Mouse (Mus musculus) heart, postnatal 36 days (tissue): ENCODE results near the gene Ccr3. TPM values are rescaled to one million over a fixed set of nuclear protein-coding genes. Genes with fewer than 3 reads are reported as not detected.
A peak's percentile ranks its signal among the peaks of the same experiment; 100 is the strongest.
"Not testable (repeated sequence)": the region's sequence is repeated elsewhere in the genome, so short reads cannot be mapped to it uniquely, and the experiment has no call there.

Experiments used
- DNase-seq, 2 experiments: peaks; one replicate each; pipeline ENCODE4 v3.0.0; 2021 to 2022
- intact Hi-C: fragments of 180-260 bp; cut with DNase I; formaldehyde crosslinking; loops from one replicate; pipeline ENCODE4 v1.15.1; 2025
- total RNA-seq, 2 experiments: library from RNA; stranded (reverse); gene quantifications; 2 replicates each; pipeline ENCODE4 v1.2.3; 2021

Ccr3 gene
- total RNA-seq, result not detected

DNA sequence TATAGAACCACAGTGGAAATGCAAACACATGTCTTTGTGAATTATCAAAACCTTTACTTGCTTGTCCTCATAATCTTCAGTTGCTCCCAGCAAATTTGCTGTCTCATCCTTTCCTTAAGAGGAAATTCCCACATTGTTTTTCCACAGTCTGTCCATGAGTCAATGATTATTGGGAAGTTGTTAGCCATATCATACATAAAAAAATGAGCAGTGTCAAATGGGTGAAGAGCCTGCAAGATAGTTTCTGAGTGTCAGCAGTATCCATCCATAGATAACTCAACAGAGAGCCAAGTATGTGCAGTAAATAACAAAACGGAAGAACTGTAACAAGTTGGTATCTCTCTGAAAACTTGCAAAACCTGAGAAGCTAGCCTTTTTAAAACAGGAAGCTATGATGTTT is at the start of gene Ccr3:
Ccr3 (plus strand) TSS at position 301 of the 400 bp plus-strand sequence.
- no peak for DNase-seq
- intact Hi-C loops, result no loop called here

GRCm38 (mm10) chr9:123975630-123976029 is 46.1 kb upstream of the Ccr3 start:
- intact Hi-C loops, result no loop called here
- no peak for DNase-seq

DNA sequence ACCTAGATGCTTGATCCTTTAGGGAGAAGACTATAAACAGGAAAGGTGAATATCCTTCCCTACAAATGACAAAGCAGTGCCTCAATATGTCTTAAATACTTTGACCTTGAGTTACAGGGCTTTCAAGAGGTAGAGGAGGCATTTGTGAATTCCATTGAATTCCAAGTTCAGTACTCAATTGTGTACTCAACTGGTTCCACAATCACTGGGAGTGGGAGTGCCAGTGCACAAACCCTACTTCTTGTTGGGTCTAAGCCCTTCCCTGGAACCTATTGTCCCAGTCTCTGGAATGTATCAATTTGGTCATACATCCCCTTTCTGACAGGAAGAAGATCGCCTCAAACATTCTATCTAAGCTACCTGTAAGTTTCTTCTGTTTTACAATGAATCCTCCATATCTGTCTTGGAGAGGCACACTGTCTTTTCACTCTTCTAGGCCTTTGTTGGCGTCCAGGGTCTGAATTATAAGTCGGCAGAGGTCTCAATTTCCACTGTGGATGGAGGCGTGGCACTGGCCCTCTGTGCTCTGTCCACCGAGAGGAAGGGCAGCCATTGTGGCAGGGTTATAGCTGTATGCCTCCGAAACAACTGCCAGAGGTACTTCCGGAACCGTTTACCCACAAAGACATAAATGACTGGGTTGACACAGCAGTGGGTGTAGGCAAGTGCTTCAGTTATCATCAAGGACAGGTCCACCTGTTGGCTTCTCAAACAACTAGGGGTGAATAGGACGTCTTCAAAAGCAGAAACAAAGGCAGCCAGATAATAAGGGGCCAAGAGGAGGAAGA is 44.7 kb upstream of the Ccr3 start:
- intact Hi-C loops, result no loop called here
- DNase-seq, result no peak

- no peak for DNase-seq
- intact Hi-C loops, result no loop called here
Observed at GRCm38 (mm10) chr9:123978308-123978707, 43.5 kb upstream of the Ccr3 start, which contains the start of gene Ccr1l1. Gene Ccr1l1 (minus strand): TSS chr9:123978408.

DNA sequence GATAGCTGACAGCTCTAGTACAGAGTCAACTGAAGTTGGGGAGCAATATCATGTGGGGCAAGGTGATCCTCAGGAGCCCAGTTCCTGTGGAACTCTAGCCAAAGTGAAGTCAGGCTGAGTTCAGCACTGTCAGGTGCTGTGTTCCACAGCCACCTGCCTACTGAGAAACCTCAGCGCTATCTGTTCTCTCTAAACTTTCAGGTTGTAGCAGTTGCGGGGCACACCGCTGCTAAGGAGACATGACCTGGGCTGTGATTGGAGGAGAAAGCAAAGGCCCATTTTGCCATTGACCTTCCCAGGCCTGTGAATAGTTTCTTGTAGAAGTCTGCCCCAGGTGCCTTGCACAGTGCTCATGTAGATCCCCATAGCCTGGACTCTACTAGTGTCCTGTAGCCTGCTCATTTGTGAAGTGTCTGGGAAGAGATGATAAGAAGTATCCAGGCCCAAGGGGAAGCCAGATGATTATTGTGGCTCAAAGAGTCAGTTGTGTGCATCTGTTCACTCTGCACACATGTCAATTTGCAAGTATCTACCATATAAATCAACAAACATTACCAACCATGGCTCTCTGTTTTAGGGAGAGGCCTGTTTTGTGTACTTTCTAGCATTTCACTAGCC is 40.8 kb upstream of the Ccr3 start:
- DNase-seq, intact Hi-C loops: not testable (repeated sequence)

DNA sequence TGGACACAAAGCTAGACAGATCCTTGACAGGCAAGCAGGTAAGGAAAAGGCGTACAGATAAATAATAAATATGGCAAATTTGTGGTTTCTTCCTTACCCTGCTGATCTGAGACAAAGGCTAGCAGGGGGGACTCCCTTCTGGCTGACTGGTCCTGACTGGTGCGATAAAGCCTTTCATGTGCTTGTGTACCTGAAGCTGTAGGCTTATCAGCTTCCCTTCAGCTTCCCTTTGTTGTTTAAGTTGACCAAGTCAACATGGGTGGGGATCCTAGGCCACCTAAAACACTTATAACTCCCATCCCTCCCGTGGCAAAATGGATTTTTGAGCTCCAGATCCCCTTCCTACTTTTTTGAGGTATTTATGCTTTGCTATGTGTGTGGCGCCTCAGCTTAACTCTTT is 39.9 kb upstream of the Ccr3 start:
- intact Hi-C loops, result no loop called here
- no peak for DNase-seq

DNA sequence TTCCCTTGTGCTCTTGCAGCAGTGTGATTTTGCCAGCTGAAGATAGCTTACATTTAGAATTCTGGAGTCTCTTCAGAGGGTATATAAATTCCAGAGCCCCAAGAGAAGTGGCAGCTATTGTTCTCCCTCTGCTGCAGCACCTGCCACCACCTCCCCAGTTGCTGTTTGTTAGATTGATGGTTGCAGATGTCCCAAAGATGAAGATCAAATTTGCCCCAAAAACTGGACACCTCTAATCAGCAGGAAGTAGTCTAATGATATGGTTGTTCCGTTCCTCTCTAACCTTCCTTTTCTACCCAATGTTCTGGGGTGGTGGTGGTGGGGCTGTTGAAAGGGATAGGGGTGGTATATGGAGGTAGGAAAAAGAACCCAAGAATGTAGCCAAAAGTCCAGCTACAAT is 39.1 kb upstream of the Ccr3 start:
- intact Hi-C loops, result no loop called here
- DNase-seq, result no peak

GRCm38 (mm10) chr9:123984943-123985342 is 36.8 kb upstream of the Ccr3 start:
- DNase-seq, result no peak
- intact Hi-C loops, result no loop called here

GRCm38 (mm10) chr9:123986217-123986616 is 35.6 kb upstream of the Ccr3 start:
- no peak for DNase-seq
- intact Hi-C loops, result no loop called here

DNA sequence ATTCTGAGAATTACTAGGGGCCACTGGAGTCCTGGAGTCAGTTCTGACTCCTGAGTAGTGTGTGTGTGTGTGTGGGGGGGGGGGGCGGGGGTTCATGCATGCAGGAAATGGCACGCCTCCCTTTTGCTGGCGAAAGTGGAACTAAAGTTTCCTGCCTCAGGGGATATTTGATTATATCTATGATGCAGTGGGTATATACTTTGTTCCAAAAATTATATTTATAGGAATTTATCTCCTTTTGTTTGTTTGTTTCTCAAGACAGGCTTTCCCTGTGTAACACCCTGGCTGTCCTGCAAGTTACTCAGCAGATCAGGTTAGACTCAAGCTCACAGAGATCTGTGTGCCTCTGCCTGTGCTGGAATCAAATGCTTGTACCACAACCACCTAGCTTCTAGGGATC is 32.1 kb upstream of the Ccr3 start:
- intact Hi-C loops, result no loop called here
- no peak for DNase-seq

- intact Hi-C loops, result no loop called here
- DNase-seq, result no peak
Observed at GRCm38 (mm10) chr9:123991312-123991906, 30.4 kb upstream of the Ccr3 start.

- intact Hi-C loops, result no loop called here
- no peak for DNase-seq
Observed at GRCm38 (mm10) chr9:123997719-123998118, 24.1 kb upstream of the Ccr3 start.

DNA sequence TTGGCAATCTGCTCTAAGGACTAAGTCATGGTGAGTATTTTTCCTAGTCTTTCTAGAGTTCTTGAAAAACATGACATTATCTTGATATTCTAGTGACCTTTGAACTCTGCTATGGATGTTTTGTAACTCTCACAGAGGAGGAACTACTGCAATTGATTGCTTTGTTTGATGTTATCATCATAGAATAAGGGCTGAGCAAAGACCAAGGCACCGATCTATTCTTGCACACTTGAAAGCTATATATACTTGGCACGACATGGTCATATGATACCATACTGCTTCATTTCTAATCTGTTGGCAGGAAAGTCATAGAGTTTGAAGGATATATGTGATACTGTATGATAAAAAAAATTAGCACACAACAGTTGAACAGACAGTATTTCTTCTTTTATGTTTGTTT is 22.0 kb upstream of the Ccr3 start:
- DNase-seq, result no peak
- intact Hi-C loops, result no loop called here

- intact Hi-C loops, result no loop called here
- no peak for DNase-seq
Observed at GRCm38 (mm10) chr9:124012691-124013090, 9.1 kb upstream of the Ccr3 start.

- intact Hi-C loops, result no loop called here
- DNase-seq, result no peak
Observed at GRCm38 (mm10) chr9:124013270-124013669, 8.5 kb upstream of the Ccr3 start.

DNA sequence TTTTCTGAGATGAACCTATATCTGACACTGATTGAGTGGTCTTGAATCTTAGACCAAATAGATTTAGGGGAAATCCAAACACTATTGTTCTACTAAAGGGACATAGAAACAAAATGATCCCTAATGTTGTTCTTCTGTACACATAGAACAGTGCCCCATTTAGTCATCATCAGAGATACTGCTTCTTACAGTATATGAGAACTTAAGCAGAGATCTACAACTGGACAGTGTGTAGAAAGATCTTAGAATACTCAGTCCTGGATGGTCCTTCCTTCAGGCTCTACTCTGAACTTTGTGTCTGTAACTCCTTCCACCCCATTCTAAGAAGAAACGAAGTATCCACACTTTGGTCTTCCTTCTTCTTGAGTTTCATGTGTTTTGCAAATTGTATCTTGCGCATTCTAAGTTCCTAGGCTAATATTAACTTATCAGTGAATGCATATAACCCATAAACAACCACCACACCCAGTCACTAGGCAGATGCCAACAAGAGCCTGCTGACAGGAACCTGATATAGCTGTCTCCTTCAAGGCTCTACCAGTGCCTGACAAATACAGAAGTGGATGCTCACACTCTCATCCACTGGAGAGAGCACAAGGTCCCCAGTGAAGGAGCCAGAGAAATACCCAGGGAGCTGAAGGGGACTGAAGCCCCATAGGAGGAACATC is 6.7 kb upstream of the Ccr3 start:
- intact Hi-C loops, result no loop called here
- no peak for DNase-seq

GRCm38 (mm10) chr9:124016048-124016447 is 5.7 kb upstream of the Ccr3 start:
- intact Hi-C loops, result no loop called here
- no peak for DNase-seq

GRCm38 (mm10) chr9:124019887-124020286 is 1.9 kb upstream of the Ccr3 start:
- intact Hi-C loops, result no loop called here
- DNase-seq, result no peak

GRCm38 (mm10) chr9:124033345-124033744 is 11.6 kb downstream of the Ccr3 start:
- intact Hi-C loops, result loop anchor here (5.0 kb wide), 1 partner anchor 94 kb away; no protein-coding TSS in a partner anchor
- DNase-seq, result no peak

- peak; percentile 62 to 63 for DNase-seq
- intact Hi-C loops, result no loop called here
Observed at GRCm38 (mm10) chr9:124037707-124038106, 15.9 kb downstream of the Ccr3 start.

- DNase-seq, result no peak
Observed at GRCm38 (mm10) chr9:124038158-124038582, 16.4 kb downstream of the Ccr3 start.

More at GRCm38 (mm10) chr9:124038158-124038582, 16.4 kb downstream of the Ccr3 start:
- intact Hi-C loops, result no loop called here
